ENCODE assay signal across 12 mouse cellular contexts in the genomic region with DNA sequence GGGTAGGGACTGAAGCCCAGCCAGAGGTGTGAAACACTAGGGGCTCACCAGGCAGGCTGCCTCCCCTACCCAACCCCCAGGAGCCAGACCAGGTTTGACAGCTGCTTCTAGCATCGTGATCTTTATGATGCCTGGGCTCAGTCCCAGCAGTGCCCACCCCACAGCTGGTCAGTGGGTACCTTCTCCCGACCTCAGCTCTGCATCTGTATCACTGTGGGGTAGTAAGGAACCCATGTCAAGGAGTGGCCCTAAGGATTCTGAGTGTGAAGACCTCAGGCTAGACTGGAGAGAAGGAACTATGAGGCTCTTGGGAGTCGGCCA. TPM values are rescaled to one million over a fixed set of nuclear protein-coding genes. Genes with fewer than 3 reads are reported as not detected.
DNase-seq lines count a peak whose midpoint lies in the region; ATAC-seq and TF ChIP-seq lines count a peak whose summit lies in the region.
"Had no signal": no experiment of that assay in that cellular context is flagged by ENCODE, and none has a peak within 500 bp of the region (broad histone marks: within the 10 kb centered on the region; RNA-seq: fewer than 3 reads in every experiment).

No protein-coding gene starts in this region.

- DNase-seq in heart, adult 2 months: no peak
- DNase-seq in heart, postnatal 14 days: no peak
- no peak for DNase-seq in left cerebral cortex, adult 2 months (ENCODE audit: extremely low spot score in 1 of 2, low spot score in 2 of 2)
- DNase-seq in left cerebral cortex, adult 8-10 months (ENCODE audit: low spot score in 2 of 2): no peak
- DNase-seq in embryonic facial prominence, embryonic 14.5 days (ENCODE audit: low spot score): no peak
- no peak for DNase-seq in frontal cortex, postnatal 10 days (ENCODE audit: low spot score in 2 of 2)
- DNase-seq: kidney, postnatal 14 days; right cerebral cortex, postnatal 4 days; thymus, postnatal 14 days had no signal

- no peak for TF ChIP-seq EP300 in heart, adult 2 months (IDR thresholded peaks at IDR 0.05; ENCODE audit: insufficient read depth, low read depth, low read length)

- no peak overlapping the region for H3K4me3 ChIP-seq in heart, adult 2 months
- H3K4me3 ChIP-seq in left cerebral cortex, adult 2 months: no peak overlapping the region
- no peak overlapping the region for H3K4me3 ChIP-seq in embryonic facial prominence, embryonic 14.5 days (ENCODE audit: low read depth, low read length)
- H3K4me3 ChIP-seq in liver, embryonic 16.5 days (ENCODE audit: low read depth, low read length): no peak overlapping the region
- H3K4me3 ChIP-seq: neural tube, embryonic 12.5 days had no signal

- ATAC-seq in embryonic facial prominence, embryonic 14.5 days (ENCODE audit: low read depth): 0 out of 2 replicates have a peak, but pooled peaks have one; percentile 4
- no peak for ATAC-seq in liver, embryonic 16.5 days (ENCODE audit: low read depth)
- no peak for ATAC-seq in granulocyte monocyte progenitor cell, adult 5-6 weeks (replicated peaks; ENCODE audit: poor library complexity, severe bottlenecking)

- intact Hi-C loops in heart, adult 2 months (cut with DNase I): loop anchor here (10.0 kb wide), 1 partner anchor 331 kb away; a partner anchor contains a TSS
- intact Hi-C loops in heart, postnatal 14 days (cut with DNase I): loop anchor here (2.0 to 5.0 kb wide), 2 partner anchors 25 to 323 kb away; no protein-coding TSS in a partner anchor
- intact Hi-C loops in left cerebral cortex, adult 2 months (cut with DNase I): loop anchor here (5.0 kb wide), 2 partner anchors 63 to 323 kb away; a partner anchor contains a TSS

- peaks cover 6% of the 10 kb centered on the region for H3K36me3 ChIP-seq in heart, adult 2 months (ENCODE audit: control insufficient read depth, insufficient read depth, low read length)
- peaks cover 40% of the 10 kb centered on the region for H3K36me3 ChIP-seq in embryonic facial prominence, embryonic 14.5 days (ENCODE audit: control insufficient read depth, insufficient read depth, low read length)
- peaks cover 41% of the 10 kb centered on the region for H3K36me3 ChIP-seq in liver, embryonic 16.5 days (ENCODE audit: control insufficient read depth, insufficient read depth)

- no peaks in the 10 kb centered on the region for H3K79me2 ChIP-seq in heart, adult 2 months (replicated peaks; ENCODE audit: control insufficient read depth, insufficient read depth, low read length)

- H3K4me2 ChIP-seq in embryonic facial prominence, embryonic 14.5 days (ENCODE audit: low read depth, low read length): no peak overlapping the region
- no peak overlapping the region for H3K4me2 ChIP-seq in liver, embryonic 16.5 days (ENCODE audit: low read depth, low read length)
- H3K4me2 ChIP-seq: neural tube, embryonic 12.5 days had no signal

- H3K4me1 ChIP-seq in heart, adult 2 months (ENCODE audit: control insufficient read depth, insufficient read depth, low read length): peaks cover 24% of the 10 kb centered on the region
- no peaks in the 10 kb centered on the region for H3K4me1 ChIP-seq in embryonic facial prominence, embryonic 14.5 days (ENCODE audit: control insufficient read depth, insufficient read depth, low read length)
- H3K4me1 ChIP-seq in liver, embryonic 16.5 days (ENCODE audit: control insufficient read depth, low read depth, low read length): peaks cover 41% of the 10 kb centered on the region
- H3K4me1 ChIP-seq: neural tube, embryonic 12.5 days had no signal

- peak overlapping the region; percentile 73 for H3K27ac ChIP-seq in heart, adult 2 months
- H3K27ac ChIP-seq in left cerebral cortex, adult 2 months: peak overlapping the region; percentile 19; the same call in 1 of the 2 replicates
- no peak overlapping the region for H3K27ac ChIP-seq in embryonic facial prominence, embryonic 14.5 days (replicated peaks; ENCODE audit: low read depth, low read length)
- peak overlapping the region; percentile 78 for H3K27ac ChIP-seq in liver, embryonic 16.5 days (ENCODE audit: low read length)
- H3K27ac ChIP-seq: neural tube, embryonic 12.5 days had no signal

- no peaks in the 10 kb centered on the region for H3K27me3 ChIP-seq in heart, adult 2 months (ENCODE audit: control insufficient read depth, insufficient read depth, low read length)
- H3K27me3 ChIP-seq in embryonic facial prominence, embryonic 14.5 days (replicated peaks; ENCODE audit: control insufficient read depth, insufficient read depth, low read length): no peaks in the 10 kb centered on the region
- H3K27me3 ChIP-seq in liver, embryonic 16.5 days (ENCODE audit: control insufficient read depth, insufficient read depth, low read depth, low read length): no peaks in the 10 kb centered on the region; the same call in 1 of the 2 replicates
- H3K27me3 ChIP-seq: neural tube, embryonic 12.5 days had no signal

- TF ChIP-seq POLR2A in heart, adult 2 months (IDR thresholded peaks at IDR 0.05; ENCODE audit: insufficient read depth, low read depth, low read length): no peak

- WGBS in heart, adult 2 months: 51% methylated on average over 3 of the region's 3 CpGs
- 47% methylated on average over 3 of the region's 3 CpGs for WGBS in embryonic facial prominence, embryonic 14.5 days
- WGBS in liver, embryonic 16.5 days (ENCODE audit: insufficient replicate concordance): 33% methylated on average over 3 of the region's 3 CpGs

- no peak for TF ChIP-seq CTCF in heart, adult 2 months (IDR thresholded peaks at IDR 0.05)
- TF ChIP-seq CTCF in left cerebral cortex, adult 2 months (IDR thresholded peaks at IDR 0.05): no peak

- H3K9ac ChIP-seq in heart, adult 2 months (ENCODE audit: low read depth, low read length): no peak overlapping the region
- no peak overlapping the region for H3K9ac ChIP-seq in embryonic facial prominence, embryonic 14.5 days (ENCODE audit: low read depth, low read length)
- H3K9ac ChIP-seq in liver, embryonic 16.5 days (ENCODE audit: low read depth, low read length): no peak overlapping the region; the same call in 1 of the 2 replicates
- H3K9ac ChIP-seq: neural tube, embryonic 12.5 days had no signal

- H3K9me3 ChIP-seq in embryonic facial prominence, embryonic 14.5 days (ENCODE audit: control insufficient read depth, low read length): no peaks in the 10 kb centered on the region
- H3K9me3 ChIP-seq in liver, embryonic 16.5 days (replicated peaks; ENCODE audit: control insufficient read depth, low read length): no peaks in the 10 kb centered on the region
- H3K9me3 ChIP-seq: neural tube, embryonic 12.5 days had no signal

RNA-seq across cellular contexts. Expression of a gene that starts 15.8 kb away (rescaled TPM):
- 10 to 100 TPM; 69.6 to 95.0 TPM for total RNA-seq in heart, adult 2 months (2021)
- polyA plus RNA-seq in heart, adult 2 months (2012; rRNA removed): 247 and 250 TPM in 2 replicates
- total RNA-seq in heart, postnatal 14 days (2021): 10 to 100 TPM; 77.8 to 79.6 TPM
- total RNA-seq in left cerebral cortex, adult 2 months (2021): 100 to 1,000 TPM; 429 to 434 TPM
- total RNA-seq in left cerebral cortex, adult 8-10 months (2022): 100 to 1,000 TPM; 430 to 460 (median 440) TPM
- polyA plus RNA-seq in embryonic facial prominence, embryonic 14.5 days (2014; fragmentation: Nextera tagmentation; extraction: Ambion mirVana): 10.3 and 10.5 TPM in 2 replicates
- polyA plus RNA-seq in liver, embryonic 16.5 days (2015; fragmentation: Nextera tagmentation; extraction: Ambion mirVana): 11.3 and 12.7 TPM in 2 replicates
- 1.5 and 1.6 TPM in 2 replicates for total RNA-seq in granulocyte monocyte progenitor cell, adult 5-6 weeks (2014; fragmentation: Nextera tagmentation)
- 1.6 and 4.0 TPM in 2 replicates for total RNA-seq in granulocyte monocyte progenitor cell, adult 5-6 weeks (2017)

RNA-seq across cellular contexts. Expression of a gene that starts 16.3 kb away (rescaled TPM):
- 100 to 1,000 TPM; 137 to 150 TPM for total RNA-seq in heart, adult 2 months (2021)
- polyA plus RNA-seq in heart, adult 2 months (2012; rRNA removed): 201 and 230 TPM in 2 replicates
- 100 to 1,000 TPM; 278 to 293 TPM for total RNA-seq in heart, postnatal 14 days (2021)
- 100 to 1,000 TPM; 439 to 468 TPM for total RNA-seq in left cerebral cortex, adult 2 months (2021)
- 100 to 1,000 TPM; 506 to 560 (median 527) TPM for total RNA-seq in left cerebral cortex, adult 8-10 months (2022)
- polyA plus RNA-seq in embryonic facial prominence, embryonic 14.5 days (2014; fragmentation: Nextera tagmentation; extraction: Ambion mirVana): 1,242 and 1,346 TPM in 2 replicates
- polyA plus RNA-seq in liver, embryonic 16.5 days (2015; fragmentation: Nextera tagmentation; extraction: Ambion mirVana): 481 and 545 TPM in 2 replicates
- 2,307 and 2,508 TPM in 2 replicates for total RNA-seq in granulocyte monocyte progenitor cell, adult 5-6 weeks (2014; fragmentation: Nextera tagmentation)
- 3,100 and 3,113 TPM in 2 replicates for total RNA-seq in granulocyte monocyte progenitor cell, adult 5-6 weeks (2017)

RNA-seq across cellular contexts. Expression of a gene that starts 57.6 kb away (rescaled TPM):
- total RNA-seq in heart, adult 2 months (2021): 10 to 100 TPM; 17.8 to 24.5 TPM
- 24.1 and 29.3 TPM in 2 replicates for polyA plus RNA-seq in heart, adult 2 months (2012; rRNA removed)
- 10 to 100 TPM; 27.8 to 32.4 TPM for total RNA-seq in heart, postnatal 14 days (2021)
- total RNA-seq in left cerebral cortex, adult 2 months (2021): 10 to 100 TPM; 23.7 to 26.4 TPM
- 10 to 100 TPM; 24.4 to 30.0 (median 26.9) TPM for total RNA-seq in left cerebral cortex, adult 8-10 months (2022)
- 27.6 and 36.3 TPM in 2 replicates for polyA plus RNA-seq in embryonic facial prominence, embryonic 14.5 days (2014; fragmentation: Nextera tagmentation; extraction: Ambion mirVana)
- polyA plus RNA-seq in liver, embryonic 16.5 days (2015; fragmentation: Nextera tagmentation; extraction: Ambion mirVana): 11.3 and 12.2 TPM in 2 replicates
- 15.0 and 22.3 TPM in 2 replicates for total RNA-seq in granulocyte monocyte progenitor cell, adult 5-6 weeks (2014; fragmentation: Nextera tagmentation)
- 13.0 and 21.3 TPM in 2 replicates for total RNA-seq in granulocyte monocyte progenitor cell, adult 5-6 weeks (2017)

Comparison
In these comparisons a context has a peak if more than half of its experiments do, and no peak if none do; other contexts are left out.
1. RNA of a gene that starts 15.8 kb away (total RNA-seq): 430 to 460 TPM in left cerebral cortex, adult 8-10 months, 429 to 434 TPM in left cerebral cortex, adult 2 months, 69.6 to 95.0 TPM in heart, adult 2 months and 77.8 to 79.6 TPM in heart, postnatal 14 days; 1.5 to 4.0 TPM in granulocyte monocyte progenitor cell, adult 5-6 weeks; every median in the first group is over 10 times any median in the second.
2. RNA of a gene that starts 16.3 kb away (total RNA-seq): 2,307 to 3,113 TPM in granulocyte monocyte progenitor cell, adult 5-6 weeks; 506 to 560 TPM in left cerebral cortex, adult 8-10 months, 439 to 468 TPM in left cerebral cortex, adult 2 months, 278 to 293 TPM in heart, postnatal 14 days and 137 to 150 TPM in heart, adult 2 months; every median in the first group is over 4 times any median in the second.